Mouse (Mus musculus) kidney, adult 8-10 months (tissue): Measurements from ENCODE around the gene Rras2.

ENCODE experiments used
- DNase-seq, 2 experiments: peaks; one replicate each; pipeline ENCODE4 v3.0.0; 2022

The Rras2 gene

DNA sequence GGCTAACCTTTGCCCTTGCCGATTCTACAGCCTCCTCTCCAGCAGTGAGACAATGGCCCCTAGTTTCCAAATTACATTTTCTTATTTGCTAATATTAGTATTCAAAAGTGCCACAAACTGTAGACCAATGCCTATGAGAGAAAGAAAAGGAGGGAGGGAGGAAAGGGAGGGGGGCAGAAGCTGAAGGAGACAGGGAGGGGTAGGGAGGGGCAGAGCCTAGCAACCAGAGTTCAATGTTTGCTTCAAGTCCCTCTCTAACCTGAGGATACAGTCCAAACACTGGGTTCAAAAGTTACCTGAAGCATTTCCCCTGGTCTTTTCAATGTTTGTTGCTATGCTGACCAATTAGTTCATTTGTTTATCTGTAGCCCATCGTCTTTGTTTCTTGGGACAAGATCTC, 7.1 kb downstream of the Rras2 start:
- DNase-seq = no peak

DNA sequence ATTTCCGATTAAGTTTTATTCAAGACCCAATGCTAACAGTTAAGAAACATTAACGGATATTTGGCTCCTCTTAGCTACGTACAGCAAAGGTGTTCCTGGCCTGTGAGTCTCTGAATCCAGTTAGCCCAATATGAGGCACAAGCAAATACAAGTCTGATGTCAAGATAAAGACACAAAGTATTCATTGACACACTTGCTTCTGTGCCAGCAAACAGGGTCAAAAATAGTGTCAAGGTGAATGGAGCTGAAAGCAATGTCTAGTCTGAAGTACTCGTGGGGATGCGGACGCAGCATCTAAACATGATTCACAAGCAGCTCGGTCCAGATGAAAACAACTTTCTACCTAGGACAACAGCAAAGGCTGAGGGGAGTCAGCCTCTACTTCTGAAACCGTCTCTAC, 11.7 kb downstream of the Rras2 start:
- no peak for DNase-seq

DNA sequence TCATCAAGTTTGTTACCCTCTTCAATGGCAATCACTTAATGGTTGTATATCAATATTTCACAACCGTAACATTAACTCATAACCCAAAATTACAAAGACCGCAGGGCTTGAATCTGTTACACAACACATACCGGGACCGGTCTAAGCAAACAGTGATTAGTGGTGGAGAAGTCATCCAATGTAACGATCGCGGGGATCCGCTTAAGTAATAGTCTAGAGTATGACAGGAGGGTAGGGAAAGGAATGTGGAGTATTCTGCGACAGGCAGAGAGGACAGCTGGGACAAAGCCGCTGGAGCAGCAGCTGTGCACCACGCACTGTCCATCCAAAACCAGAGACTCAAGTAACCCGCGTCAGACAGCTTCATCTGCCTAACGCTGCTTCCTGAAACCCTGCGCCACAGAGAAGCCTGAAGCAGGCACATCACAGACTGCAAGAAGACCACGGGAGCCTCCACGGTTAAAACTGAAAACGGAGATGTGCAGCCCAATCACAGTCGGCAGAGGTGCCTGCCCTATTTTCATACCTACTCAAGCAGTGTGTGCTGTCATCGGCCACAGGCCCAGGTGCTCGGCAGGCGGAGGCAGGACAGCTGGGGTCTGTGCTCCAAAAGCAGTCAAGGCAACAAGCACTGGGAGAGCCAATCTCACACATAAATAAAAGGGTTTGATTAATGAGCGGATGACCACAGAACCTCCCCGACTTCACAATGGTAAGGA, 13.8 kb downstream of the Rras2 start:
- DNase-seq = no peak

DNA sequence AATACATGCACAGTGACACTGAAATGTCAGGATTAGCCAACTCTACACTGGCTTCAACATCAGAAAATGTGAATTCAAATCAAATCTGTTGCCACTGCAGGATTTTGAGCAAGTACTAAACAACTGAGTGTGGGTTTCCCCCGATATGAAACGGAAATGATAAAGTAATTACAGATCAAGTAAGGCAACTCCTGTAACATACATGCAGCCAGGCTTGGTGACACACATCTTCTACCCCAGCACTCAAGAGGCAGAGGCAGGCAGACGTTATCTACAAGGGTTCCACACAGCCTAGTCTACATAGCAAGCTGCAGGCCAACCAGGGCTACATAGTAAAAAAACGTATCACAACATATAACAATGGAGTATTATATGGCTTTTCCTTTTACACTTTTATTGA, 14.4 kb downstream of the Rras2 start:
- no peak for DNase-seq

DNA sequence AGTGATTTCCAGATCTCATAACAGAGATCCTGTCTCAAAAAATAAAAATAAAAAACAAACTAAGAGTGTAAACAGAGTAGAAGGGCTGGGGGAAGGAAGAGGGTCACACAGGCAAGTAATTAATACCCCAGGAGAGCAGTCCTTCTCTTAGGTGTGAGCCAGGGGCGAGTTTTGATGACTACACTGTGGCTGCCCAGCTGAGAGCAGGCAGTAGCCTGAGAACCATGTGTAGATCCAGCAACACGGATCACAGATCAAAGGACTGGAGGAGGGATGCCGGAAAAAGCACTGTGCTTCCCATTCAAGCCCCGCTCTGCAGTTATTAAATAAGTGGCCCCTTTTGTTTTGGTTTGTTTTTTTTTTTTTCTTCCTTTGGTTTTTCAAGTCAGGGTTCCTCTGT, 15.0 kb downstream of the Rras2 start:
- DNase-seq = no peak

DNA sequence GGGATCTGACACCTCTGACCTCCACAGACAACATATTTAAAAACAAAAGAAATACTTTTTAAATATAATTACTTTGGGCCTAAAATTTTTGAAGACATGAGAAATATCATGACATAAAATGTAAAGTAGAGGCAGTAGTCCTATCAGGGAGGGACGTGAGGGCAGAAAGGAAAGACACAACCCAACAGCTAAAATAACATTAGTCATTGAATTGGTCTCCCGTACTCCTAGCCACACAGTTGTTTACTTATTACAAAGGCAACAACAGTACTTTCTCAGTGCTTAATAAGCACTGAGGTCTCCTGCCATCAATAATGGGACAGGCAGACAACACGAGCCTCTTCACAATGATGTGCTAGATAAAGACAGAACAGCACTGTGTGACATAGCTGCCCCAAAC, 16.2 kb downstream of the Rras2 start:
- DNase-seq = no peak

DNA sequence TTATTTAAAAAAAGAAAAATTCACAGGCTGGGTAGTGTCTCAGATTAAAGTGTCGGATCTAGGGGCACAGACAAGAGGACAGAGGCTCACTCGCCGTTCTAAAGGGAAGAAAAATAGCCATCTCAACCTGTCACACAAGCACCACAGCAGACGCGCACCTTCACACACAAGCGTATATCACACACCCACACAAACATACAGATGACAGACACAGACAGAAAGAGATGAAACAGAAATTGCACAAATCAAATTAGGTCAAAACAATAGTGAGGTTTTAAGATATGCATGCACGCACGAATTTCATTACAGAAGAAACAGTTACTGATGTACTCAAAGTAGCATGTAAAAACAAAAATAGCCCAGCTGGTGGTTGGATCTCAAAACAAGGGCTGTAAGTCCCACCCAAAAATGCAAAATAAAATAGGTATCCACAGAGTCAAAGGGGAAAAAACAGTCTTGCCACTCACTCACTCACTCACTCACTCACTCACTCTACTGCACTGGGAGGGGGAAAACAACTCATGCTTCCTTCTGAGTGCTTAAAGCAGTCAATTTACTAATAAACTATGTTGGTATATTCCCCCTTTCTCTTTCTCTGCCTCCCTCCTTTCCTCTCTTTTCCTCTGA, 23.9 kb downstream of the Rras2 start:
- DNase-seq = no peak

DNA sequence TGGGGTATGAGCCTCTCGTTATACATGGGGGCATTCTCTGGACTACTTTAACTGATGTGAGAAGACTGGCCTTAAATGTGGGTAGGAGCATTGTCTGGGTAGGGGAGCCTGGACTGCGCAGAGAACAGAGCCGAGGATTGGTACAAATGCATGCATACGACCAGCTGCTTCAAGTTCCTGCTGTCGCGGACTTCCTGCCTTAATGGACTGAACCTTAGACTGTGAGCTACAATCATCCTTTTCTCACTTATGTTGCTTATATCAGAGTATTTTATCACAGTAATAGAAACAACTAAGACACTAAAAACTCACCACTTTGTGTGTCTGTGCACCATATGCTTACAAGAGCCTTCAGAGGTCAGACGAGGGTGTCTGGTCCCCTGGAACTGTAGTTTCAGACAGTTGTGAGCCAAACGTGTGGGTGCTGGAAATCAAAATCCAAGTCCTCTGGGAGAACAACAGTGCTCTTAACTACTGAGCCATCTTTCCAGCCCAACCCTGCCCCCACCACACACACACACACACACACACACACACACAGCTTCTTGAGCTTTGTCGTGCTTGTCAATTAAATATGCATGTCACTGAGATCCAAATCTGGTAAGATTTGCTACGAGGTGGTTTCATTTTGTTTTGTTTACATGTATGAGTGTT, 26.6 kb downstream of the Rras2 start:
- no peak for DNase-seq

DNA sequence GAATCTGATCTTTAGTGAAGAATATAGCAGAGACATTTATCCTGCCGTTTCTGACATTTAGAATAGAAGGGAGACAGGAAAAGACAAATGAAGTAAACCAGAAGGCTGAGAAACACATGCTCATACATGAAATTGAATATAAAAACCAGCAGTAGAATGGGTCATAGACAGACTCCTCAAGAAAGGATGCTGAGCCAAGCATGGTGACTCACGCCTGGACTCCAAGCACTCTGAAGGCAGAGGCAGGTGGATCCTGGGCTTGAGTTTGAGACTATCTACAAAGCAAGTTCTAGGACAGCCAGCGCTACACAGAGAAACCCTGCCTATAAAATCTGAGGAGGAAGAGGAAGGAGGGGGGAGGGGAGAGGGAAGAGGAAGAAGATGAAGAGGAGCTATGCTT, 27.4 kb downstream of the Rras2 start:
- DNase-seq = no peak

DNA sequence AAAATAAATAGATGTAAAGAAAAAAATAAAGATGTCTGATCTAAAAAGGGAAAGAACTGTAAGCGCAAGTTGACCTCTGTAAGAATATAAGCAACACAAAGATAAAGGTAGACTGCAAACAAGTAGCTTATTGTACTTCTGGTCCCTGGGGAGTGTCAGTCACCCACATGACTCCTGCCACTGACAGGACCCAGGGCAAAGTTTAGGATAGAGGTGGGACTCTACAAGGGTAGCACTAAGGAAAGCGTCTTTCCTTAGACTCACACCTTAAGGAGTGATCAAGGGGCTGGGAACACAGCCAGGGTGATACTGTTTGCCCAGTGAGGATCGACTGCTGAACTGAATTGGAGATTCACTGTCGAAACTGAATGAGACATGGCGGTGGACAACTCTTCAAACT, 28.7 kb downstream of the Rras2 start:
- DNase-seq = no peak

DNA sequence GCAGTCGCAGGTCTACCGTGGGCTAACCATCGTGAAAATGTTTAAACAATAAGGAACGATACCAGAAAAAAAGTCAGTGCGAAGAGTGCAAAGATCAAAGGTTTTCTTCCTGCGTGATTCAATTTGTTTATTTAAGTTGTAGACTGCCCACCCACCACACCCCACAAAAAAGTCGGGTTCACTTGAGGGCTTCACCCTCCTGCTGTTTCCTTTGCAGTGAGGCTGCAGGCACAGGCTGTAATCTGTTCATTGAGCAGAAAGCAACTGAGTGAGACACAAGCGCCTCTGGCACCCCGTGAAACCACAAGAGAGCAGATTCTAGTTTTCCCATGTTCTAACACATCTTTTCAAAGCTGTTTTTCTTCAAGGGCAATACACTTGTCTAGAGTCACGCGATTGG, 29.6 kb downstream of the Rras2 start:
- no peak for DNase-seq

DNA sequence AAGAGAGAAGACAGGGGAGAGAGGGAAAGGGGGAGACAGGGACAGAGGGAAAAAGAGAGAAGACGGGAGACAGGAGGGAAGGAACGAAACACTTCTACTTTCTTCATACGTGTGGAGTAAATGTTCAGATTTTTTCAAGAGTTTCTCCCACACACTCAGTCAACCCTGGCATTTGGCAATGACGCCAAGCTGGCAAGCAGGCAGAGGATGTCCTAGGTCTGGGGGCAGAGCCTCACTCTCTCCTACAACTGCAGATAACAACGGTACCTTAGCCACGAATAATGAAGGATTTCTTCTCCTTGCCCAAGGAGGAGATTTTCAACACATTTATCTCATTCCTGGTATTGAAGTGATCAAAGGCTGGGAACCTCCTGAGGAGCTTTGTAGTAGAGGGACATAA, 30.2 kb downstream of the Rras2 start:
- DNase-seq = no peak

DNA sequence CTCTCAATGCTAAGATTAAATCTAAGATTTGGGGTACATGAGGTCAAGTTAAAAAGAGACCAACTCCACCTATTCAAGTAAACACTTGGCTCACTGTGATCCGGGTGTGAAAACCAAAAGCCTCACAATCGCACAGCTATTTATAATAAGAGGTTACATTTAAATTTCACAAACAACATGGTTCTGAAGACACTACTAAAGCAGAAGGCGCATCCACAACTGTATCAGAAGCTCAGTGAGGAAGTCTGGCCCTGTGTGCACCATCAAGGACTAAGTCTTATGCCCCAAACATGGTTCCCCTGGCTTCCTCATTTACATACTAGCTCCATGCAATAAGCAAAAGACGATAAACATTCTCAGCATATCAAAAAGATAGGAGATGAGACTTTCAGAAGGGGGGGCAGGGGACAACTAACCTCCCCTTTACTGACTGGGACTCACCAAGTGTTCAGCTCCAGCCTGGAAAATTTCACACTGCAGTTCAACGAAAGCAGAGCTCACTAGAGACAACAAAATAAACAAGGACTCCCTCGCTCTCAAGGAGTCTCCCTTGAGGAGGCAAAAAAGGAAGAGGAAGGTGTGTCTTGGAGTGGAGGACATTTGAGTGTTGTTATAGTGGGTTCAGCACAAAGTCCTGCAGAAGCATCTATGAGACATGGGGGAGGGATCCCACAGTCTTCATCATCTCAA, 31.4 kb downstream of the Rras2 start:
- DNase-seq = no peak

DNA sequence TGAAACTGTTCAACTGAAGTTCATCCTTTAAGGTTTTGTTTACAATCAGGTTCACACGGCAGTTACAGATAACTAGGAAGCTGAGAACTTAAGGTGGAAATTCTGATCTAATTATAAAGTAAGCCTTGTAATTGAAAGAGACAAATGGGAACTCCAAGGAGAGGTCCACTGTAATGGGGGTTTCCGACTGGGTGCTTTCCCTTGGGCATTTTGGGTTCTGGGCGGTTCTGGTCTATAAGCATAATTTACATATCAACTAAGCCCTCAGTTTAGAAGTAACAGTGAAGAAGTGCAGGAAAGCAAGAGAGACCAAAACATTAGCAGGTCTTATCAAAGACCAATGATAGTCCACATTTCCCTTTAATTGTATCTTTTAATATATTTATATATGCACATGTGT, 33.8 kb downstream of the Rras2 start:
- no peak for DNase-seq

DNA sequence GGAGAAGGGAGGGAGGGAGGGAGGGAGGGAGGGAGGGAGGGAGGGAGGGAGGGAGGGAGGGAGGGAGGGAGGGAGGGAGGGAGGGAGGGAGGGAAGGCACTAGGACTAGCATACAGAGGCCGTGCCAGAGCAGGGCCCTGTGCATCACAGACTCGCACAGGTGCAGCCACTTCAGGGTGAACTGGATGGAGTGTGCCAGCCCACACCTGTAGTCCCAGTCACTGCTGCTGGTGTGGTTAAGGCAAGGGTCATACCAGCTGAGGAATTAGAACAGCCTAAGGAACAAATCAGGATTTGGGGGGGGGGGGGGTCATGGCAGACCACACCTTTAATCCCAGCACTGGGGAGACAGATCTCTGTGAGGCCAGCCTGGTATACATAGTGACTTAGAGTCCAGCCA, 34.5 kb downstream of the Rras2 start:
- DNase-seq = no peak

DNA sequence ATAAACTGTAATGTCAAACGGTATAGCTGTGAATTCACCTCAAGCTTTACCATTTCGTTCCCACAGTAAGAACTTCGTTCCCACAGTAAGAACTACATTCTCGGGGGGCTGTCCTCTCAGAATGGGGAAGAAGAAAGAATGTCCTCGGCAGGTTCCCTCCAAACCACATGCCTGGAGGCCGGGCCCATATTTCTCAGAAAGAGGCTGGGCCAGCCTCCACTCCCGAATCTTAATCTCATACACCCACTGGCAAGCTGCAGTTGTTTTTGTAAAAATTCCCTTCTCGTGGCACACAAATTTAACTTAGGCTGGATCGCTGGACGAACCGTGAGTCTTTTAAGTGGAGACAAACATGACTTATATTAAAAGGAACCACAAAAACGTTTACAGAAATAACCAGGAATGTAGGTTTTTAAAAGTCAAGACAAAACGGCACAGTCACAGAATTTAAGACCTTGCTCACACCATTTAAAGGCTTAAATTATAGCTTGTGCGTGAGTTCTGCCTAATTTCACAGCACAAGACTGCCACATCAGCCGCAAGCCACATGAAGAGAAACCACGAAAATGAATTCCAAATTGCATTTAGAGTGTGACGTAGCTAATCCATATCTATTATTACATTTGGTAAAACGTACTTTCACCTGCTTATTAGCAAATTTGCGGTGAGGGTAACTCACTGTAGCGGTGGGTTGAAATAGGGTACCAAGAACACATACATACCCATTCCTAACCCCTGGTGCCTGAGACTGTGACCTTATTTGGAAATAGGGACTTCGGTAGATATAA, 35.8 kb downstream of the Rras2 start:
- DNase-seq = no peak

DNA sequence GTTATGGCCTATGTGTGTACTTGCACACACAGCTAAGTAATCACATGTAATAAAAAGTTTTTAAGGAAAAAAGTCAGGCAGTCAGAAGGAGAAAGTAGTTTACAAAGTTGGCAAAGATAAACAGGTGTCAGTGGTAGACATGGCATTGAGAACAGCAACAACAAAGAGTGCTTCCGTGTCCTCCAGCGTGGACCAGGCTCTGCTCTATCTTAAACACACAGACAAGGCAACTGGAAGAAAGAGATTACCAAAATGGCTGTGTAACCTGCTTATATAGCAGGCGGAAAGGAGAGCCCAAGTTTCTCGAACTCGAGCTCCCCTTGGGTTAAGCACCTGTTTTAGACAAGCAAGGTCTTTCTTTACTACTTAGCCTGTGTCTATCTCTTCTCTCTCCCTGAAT, 37.3 kb downstream of the Rras2 start:
- DNase-seq = no peak

DNA sequence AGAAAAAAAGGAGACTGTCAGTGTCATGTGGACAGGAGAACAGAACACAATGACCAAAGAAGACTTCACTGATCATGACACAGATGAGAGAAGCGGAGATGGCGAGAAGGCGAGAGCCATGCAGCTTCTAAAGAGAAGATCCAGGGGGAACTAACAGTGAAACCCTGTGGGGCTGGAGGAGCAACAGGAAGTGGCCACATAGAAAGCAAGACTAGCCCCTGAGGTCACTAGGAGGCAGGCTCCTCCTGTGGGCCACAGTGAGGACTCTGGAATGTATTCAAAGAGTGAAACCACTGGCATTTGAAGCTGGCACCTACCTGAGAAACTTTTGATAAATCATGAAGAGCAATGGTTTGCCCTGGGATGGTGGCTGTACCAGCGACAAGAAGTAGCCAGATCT, 38.2 kb downstream of the Rras2 start:
- DNase-seq = no peak

DNA sequence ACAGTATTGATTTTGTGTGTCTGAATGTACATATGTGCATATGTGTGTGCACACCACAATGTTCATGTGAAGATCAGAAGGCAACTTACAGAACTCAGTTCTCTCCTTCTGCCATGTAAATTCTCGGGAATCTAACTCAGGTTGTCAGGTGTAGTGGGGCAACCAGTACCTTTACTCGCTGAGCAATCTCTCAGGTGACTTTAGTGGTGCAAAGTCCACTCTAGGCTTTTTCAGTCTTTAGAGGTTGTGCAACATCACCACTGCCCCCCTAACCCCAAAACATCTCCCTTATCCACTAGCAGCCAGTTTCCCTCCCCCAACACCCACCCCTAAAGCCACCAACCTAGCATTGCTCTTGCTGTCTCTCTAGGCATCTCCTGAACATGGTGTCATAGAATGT, 43.0 kb downstream of the Rras2 start:
- DNase-seq = no peak

DNA sequence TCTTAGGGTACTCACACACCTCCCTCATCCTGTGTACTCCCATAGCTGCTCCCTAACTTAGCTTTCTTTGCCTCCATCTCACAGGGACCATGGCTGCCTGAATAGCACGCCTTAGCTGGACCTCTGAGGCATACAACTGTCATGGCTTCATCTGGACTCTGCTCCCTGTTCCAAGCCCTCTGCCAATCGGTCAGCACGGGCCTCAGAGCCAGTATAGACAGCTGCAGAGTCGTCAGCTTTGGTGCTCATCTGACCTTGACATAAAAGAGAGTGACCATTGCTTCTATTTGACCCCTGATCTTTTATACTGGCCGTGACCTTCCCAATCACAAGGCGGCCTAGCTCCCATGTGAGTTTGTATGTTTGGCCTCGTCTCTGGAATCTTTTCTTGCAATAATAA, 43.4 kb downstream of the Rras2 start:
- peak in 1 of 2 experiments; percentile 49 for DNase-seq

DNA sequence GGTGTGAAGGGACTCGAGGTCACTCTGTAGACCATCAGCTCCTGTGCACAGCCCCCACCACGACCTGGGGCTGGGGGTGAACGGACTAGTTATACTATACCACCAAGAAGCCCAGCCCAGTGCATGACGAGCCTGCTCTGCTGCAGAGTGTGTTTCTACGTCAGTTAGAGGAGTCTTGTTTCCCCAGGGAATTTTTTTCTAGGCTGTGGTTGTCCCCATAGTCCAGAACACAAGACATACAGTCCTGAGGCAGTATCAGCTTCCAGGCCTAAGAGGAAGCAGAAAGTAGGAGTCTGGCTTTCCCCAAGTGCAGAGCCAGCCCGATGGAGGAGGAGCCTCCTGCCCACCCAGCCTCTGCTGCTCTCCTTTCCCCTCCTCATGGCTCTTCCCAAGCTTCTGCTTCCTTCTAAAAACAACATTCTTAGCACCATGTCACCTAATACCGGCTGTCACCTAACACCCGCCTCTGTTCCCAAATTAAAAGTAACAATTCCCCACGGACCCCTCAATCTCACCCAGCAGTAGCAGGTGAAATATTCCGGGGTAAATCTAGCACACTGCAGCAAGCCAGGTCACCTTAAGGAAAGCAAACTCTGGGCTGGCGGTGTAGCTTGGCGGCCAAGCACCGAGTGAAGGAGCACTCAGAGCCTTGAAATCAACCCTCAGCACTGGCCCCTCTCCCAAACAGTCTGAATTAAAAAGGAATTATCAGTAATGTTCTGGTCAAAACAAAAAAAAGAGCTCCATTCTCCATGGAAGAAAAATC, 45.5 kb downstream of the Rras2 start:
- DNase-seq = no peak

DNA sequence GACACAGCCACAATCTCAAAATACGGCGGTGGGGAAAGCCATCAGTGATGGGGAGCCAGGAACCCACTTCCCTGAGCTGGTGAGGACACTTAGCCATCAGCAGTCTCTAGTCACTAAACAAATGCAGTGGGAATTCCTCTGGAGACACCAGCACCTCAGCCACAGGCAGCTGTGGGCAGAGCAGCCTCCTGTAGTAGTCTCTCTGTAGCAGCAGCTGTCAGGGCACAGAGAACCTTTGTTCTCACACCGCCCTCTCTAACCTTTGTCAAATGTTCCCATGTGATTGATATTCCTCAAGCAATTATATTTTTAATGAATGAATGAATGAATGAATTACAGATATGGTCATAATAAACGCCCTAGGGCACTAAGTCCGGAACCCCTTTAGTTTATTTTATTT, 46.2 kb downstream of the Rras2 start:
- no peak for DNase-seq
